Mouse (Mus musculus) lung, postnatal 0 days (tissue): ENCODE data around the gene Izumo1r.

ENCODE experiments used
- CTCF ChIP-seq: IDR thresholded peaks from 2 replicates; pipeline ENCODE4 v1.5.1; 2016; ENCODE audit warnings: antibody characterized with exemption, mild to moderate bottlenecking
- EP300 ChIP-seq: IDR thresholded peaks from 2 replicates; pipeline ENCODE4 v1.6.1; 2016; ENCODE audit warnings: antibody characterized with exemption, mild to moderate bottlenecking, control low read depth

DNA sequence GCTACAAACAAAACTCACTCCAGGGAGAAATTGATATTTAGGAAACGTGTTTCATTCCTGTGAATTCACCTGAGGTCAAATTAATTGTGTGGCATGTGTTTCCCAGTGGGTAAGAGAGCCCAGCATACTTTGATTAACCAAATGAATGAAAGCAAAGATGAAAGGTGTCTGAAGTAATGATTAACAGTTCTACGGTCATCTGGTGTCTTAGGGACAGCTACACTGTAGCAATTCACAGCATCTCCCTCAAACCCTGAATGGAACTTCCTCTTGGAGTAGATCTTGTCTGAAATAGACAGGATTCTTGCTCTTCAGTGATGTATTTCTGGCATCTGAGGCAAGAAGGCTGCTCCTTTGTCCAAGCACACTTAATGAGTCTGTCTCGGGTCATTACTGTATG, 42.2 kb upstream of the Izumo1r start:
- TF ChIP-seq CTCF (no peak), EP300 (no peak)
